ENCODE assay signal across 27 mouse cellular contexts in genomic region chr14:62235214-62235613, GRCm38 (mm10). TPM values are rescaled to one million over a fixed set of nuclear protein-coding genes. Genes with fewer than 3 reads are reported as not detected.
"Had no signal": no experiment of that assay in that cellular context is flagged by ENCODE, and none has a peak within 500 bp of the region (broad histone marks: within the 10 kb centered on the region; RNA-seq: fewer than 3 reads in every experiment).

No protein-coding gene starts in this region.

- H3K27ac ChIP-seq: heart, embryonic 10.5 days; hindbrain, postnatal 0 days; kidney, embryonic 15.5 days; kidney, postnatal 0 days; limb, embryonic 15.5 days; liver, embryonic 12.5 days; liver, embryonic 14.5 days had no signal

- H3K36me3 ChIP-seq: heart, embryonic 10.5 days; heart, embryonic 12.5 days; hindbrain, embryonic 13.5 days; hindbrain, embryonic 15.5 days; kidney, embryonic 15.5 days; limb, embryonic 13.5 days; limb, embryonic 15.5 days; liver, embryonic 12.5 days had no signal

- H3K4me3 ChIP-seq: heart, embryonic 10.5 days; heart, embryonic 12.5 days; hindbrain, embryonic 13.5 days; hindbrain, embryonic 15.5 days; kidney, embryonic 15.5 days; limb, embryonic 13.5 days; limb, embryonic 15.5 days; liver, embryonic 12.5 days had no signal

- H3K27me3 ChIP-seq: heart, embryonic 12.5 days; hindbrain, embryonic 15.5 days; kidney, embryonic 15.5 days; limb, embryonic 13.5 days; limb, embryonic 15.5 days; liver, embryonic 12.5 days had no signal

- H3K9ac ChIP-seq: heart, embryonic 12.5 days; hindbrain, embryonic 13.5 days; hindbrain, embryonic 15.5 days; kidney, embryonic 15.5 days; limb, embryonic 13.5 days; limb, embryonic 15.5 days; liver, embryonic 12.5 days; liver, embryonic 14.5 days had no signal

- ATAC-seq: intestine, embryonic 16.5 days; liver, embryonic 12.5 days had no signal

- H3K4me1 ChIP-seq: liver, embryonic 12.5 days had no signal

- H3K9me3 ChIP-seq: heart, embryonic 10.5 days; heart, embryonic 12.5 days; hindbrain, embryonic 13.5 days; hindbrain, embryonic 15.5 days; kidney, embryonic 15.5 days; limb, embryonic 13.5 days; limb, embryonic 15.5 days; liver, embryonic 12.5 days had no signal

- DNase-seq: gastrocnemius, postnatal 14 days; gastrocnemius, postnatal 36 days; heart, adult 18-20 months; heart, postnatal 10 days; heart, postnatal 36 days; kidney, adult 11 months; kidney, adult 2 months; kidney, adult 9 months; kidney, postnatal 14 days; kidney, postnatal 36 days; layer of hippocampus, adult 9-11 months; layer of hippocampus, postnatal 36 days; left cerebral cortex, postnatal 4 days had no signal

- H3K4me2 ChIP-seq: heart, embryonic 12.5 days; hindbrain, embryonic 13.5 days; kidney, embryonic 15.5 days; limb, embryonic 13.5 days; limb, embryonic 15.5 days; liver, embryonic 12.5 days had no signal

RNA-seq across cellular contexts. Expression of gene Dleu7, which starts 57.6 kb away (rescaled TPM):
- total RNA-seq: gastrocnemius, adult 8-10 months; gastrocnemius, postnatal 14 days; gastrocnemius, postnatal 36 days; heart, adult 18-20 months; heart, postnatal 36 days; liver, adult 2 months had no signal
